Mouse (Mus musculus): ENCODE data around the gene Rps2. TPM values are rescaled to one million over a fixed set of nuclear protein-coding genes. Genes with fewer than 3 reads are reported as not detected.

Rps2 gene
- polyA plus RNA-seq, 1 experiment from 2014 or later: 841 TPM

DNA sequence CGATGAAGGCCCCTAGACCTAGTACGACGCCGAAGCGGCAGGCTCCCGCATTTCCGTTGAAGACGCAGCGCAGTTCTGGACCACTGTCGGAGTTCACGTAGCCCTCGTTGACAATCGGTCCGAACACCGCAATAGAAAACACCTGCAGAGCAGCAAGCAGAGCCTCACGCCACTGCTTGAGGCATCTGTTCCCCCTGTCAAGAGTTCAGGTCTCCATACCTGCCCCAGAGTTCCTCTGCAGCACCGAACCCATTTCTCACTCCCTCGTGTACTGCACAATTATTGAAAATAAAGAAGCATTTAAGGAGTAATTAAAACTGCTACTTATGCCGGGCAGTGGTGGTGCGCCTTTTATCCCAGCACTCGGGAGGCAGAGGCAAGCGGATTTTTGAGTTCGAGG is 30.3 kb upstream of the Rps2 start:
- 19% methylated on average over 23 of the region's 23 CpGs for WGBS
- Histone ChIP-seq H3K9me3 (replicated peaks) (no peaks in the 10 kb centered on the region), H3K4me3 (peak overlapping the region; percentile 23), H3K27ac (no peak overlapping the region), H3K4me2 (replicated peaks) (peak overlapping the region; percentile 42), H3K4me1 (peaks cover 25% of the 10 kb centered on the region), H3K9ac (no peak overlapping the region), H3K36me3 (peaks cover 5% of the 10 kb centered on the region; the same call in 1 of the 2 replicates), H3K27me3 (peaks cover 50% of the 10 kb centered on the region)
- ATAC-seq (ENCODE audit: low FRiP score): no peak

GRCm38 (mm10) chr17:24689251-24690081 is 28.4 kb upstream of the Rps2 start, which contains the start of gene Syngr3:
Gene Syngr3 (minus strand): TSS chr17:24689955.
- H3K9ac ChIP-seq: peak within 1 kb of the TSS; percentile 88
- H3K27ac ChIP-seq: peak within 1 kb of the TSS; percentile 81

DNA sequence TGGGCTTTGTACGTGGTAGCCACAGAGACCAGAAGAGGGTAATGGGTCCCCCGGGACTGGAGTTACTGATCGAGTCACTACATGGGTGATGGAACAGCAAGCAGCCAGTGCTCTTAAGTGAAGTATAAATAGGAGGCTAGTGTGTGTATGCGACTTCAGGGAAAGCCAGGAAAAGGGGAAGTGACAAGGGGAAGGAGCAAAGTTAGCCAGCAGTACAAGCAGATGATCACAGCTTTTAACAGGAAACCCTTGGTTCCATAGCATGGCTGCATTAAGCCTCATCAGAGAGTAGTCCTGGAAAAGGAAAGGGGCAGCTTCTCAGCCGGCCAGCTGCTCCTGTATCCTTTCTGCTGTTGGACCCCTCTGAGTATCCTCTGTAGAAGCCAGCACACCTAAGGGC is 25.5 kb upstream of the Rps2 start:
- Histone ChIP-seq H3K9me3 (replicated peaks) (no peaks in the 10 kb centered on the region), H3K4me2 (replicated peaks) (no peak overlapping the region), H3K4me3 (no peak overlapping the region), H3K27ac (no peak overlapping the region), H3K4me1 (peaks cover 33% of the 10 kb centered on the region), H3K9ac (no peak overlapping the region), H3K27me3 (peaks cover 39% of the 10 kb centered on the region), H3K36me3 (peaks cover 5% of the 10 kb centered on the region; the same call in 1 of the 2 replicates)
- ATAC-seq (ENCODE audit: low FRiP score): no peak
- 89% methylated on average over 5 of the region's 5 CpGs for WGBS

More at GRCm38 (mm10) chr17:24689251-24690081, 28.4 kb upstream of the Rps2 start, which contains the start of gene Syngr3:
- H3K4me3 ChIP-seq: peak within 1 kb of the TSS; percentile 74
- ATAC-seq (ENCODE audit: low FRiP score): peak; percentile 57
- no peaks in the 10 kb centered on the region for H3K9me3 ChIP-seq (replicated peaks)
- H3K36me3 ChIP-seq: peaks cover 5% of the 10 kb centered on the region; the same call in 1 of the 2 replicates
- H3K4me1 ChIP-seq: peaks cover 25% of the 10 kb centered on the region
- H3K27me3 ChIP-seq: peaks cover 50% of the 10 kb centered on the region
- 1% methylated on average over 44 of the region's 55 CpGs for WGBS
- H3K4me2 ChIP-seq (replicated peaks): peak within 1 kb of the TSS; percentile 91

DNA sequence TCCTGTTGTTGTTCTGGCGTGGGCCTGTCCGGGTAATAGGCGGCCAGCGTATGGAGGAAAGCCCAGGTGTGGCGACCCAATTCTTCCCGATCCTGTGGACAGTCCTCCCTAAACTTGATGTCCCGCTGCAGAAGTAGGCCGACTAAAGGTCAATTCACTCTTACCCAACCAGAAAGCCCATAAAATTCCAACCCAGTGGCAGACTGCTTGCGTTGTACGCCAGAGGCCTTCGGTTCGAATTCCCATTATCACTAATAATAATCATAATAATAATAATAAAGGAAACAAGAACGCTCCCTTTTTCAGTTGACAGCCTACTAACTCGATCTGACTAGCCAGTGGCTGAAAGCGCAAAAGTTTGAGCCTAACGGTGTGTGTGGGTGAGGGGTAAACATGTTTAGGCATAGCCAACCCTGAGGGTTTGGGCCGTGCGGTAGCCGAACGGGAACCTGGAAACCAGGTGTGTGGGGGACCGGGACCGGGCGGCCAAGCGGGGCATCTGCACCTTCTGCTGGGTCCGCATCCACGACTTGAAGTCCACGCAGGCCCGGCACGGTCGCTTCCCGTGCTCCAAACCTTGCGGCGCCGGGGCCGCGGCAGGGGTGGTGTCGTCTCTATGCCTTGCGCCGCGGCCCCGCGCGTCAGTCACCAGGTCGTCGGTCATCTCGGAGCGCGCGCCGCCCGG is 22.4 kb upstream of the Rps2 start:
- Histone ChIP-seq H3K9ac (peak overlapping the region; percentile 90), H3K27ac (peak overlapping the region; percentile 88), H3K27me3 (peaks cover 16% of the 10 kb centered on the region), H3K4me2 (replicated peaks) (peak overlapping the region; percentile 77), H3K36me3 (peaks cover 15% of the 10 kb centered on the region), H3K4me1 (peaks cover 26% of the 10 kb centered on the region), H3K9me3 (replicated peaks) (no peaks in the 10 kb centered on the region), H3K4me3 (peak overlapping the region; percentile 78)
- whole genome bisulfite sequencing: 6% methylated on average over 44 of the region's 51 CpGs
- ATAC-seq (ENCODE audit: low FRiP score): peak; percentile 48

GRCm38 (mm10) chr17:24696011-24696697 is 21.8 kb upstream of the Rps2 start, which contains the start of the genes Gfer and Noxo1:
Gene Gfer (minus strand): TSS chr17:24696156.
Gene Noxo1 (plus strand): TSS chr17:24696234.
- H3K9me3 ChIP-seq (replicated peaks): no peaks in the 10 kb centered on the region
- H3K4me1 ChIP-seq: peaks cover 26% of the 10 kb centered on the region
- H3K36me3 ChIP-seq: peaks cover 22% of the 10 kb centered on the region
- ATAC-seq (ENCODE audit: low FRiP score): peak; percentile 91
- H3K27me3 ChIP-seq: peaks cover 10% of the 10 kb centered on the region
- H3K27ac ChIP-seq: peak within 1 kb of the TSS; percentile 88
- peak within 1 kb of the TSS; percentile 77 for H3K4me2 ChIP-seq (replicated peaks)
- H3K9ac ChIP-seq: peak within 1 kb of the TSS; percentile 90
- under 1% methylated on average over 63 of the region's 76 CpGs for WGBS
- peak within 1 kb of the TSS; percentile 78 for H3K4me3 ChIP-seq

GRCm38 (mm10) chr17:24697985-24698384 is 19.9 kb upstream of the Rps2 start:
- no peak overlapping the region for H3K4me3 ChIP-seq
- H3K9ac ChIP-seq: no peak overlapping the region
- peaks cover 8% of the 10 kb centered on the region; the same call in 1 of the 2 replicates for H3K27me3 ChIP-seq
- H3K4me1 ChIP-seq: peaks cover 26% of the 10 kb centered on the region
- no peak for ATAC-seq (ENCODE audit: low FRiP score)
- H3K27ac ChIP-seq: peak overlapping the region; percentile 57
- peaks cover 36% of the 10 kb centered on the region for H3K36me3 ChIP-seq
- H3K4me2 ChIP-seq (replicated peaks): peak overlapping the region; percentile 15; the same call in 1 of the 2 replicates
- WGBS: 19% methylated on average over 5 of the region's 5 CpGs
- H3K9me3 ChIP-seq (replicated peaks): no peaks in the 10 kb centered on the region

DNA sequence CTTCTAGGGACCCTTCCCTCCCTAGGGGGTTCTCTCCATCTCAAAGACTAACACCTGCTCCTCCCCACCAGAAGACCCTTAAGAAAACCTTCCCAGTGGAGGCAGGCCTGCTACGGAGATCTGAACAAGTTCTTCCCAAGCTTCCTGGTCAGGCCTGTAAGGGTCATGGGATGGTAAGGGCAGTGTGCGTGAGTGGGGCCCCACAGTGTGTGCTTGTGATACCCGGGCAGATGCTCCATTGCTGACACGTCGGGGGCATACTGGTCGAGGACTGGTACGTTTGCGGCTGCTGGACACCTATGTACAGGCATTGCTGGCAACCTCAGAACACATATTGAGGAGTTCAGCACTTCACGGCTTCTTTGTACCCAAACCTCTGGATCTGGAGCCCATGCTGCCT is 19.2 kb upstream of the Rps2 start:
- Histone ChIP-seq H3K4me2 (replicated peaks) (peak overlapping the region; percentile 15; the same call in 1 of the 2 replicates), H3K36me3 (peaks cover 39% of the 10 kb centered on the region), H3K9ac (no peak overlapping the region), H3K9me3 (replicated peaks) (no peaks in the 10 kb centered on the region), H3K27me3 (peaks cover 8% of the 10 kb centered on the region; the same call in 1 of the 2 replicates), H3K4me1 (peaks cover 26% of the 10 kb centered on the region), H3K27ac (no peak overlapping the region), H3K4me3 (no peak overlapping the region)
- ATAC-seq (ENCODE audit: low FRiP score): no peak
- 68% methylated on average over 9 of the region's 9 CpGs for WGBS

GRCm38 (mm10) chr17:24699473-24699872 is 18.4 kb upstream of the Rps2 start:
- H3K4me3 ChIP-seq: no peak overlapping the region
- WGBS: 84% methylated on average over 2 of the region's 2 CpGs
- H3K36me3 ChIP-seq: peaks cover 46% of the 10 kb centered on the region
- H3K4me2 ChIP-seq (replicated peaks): no peak overlapping the region
- H3K9me3 ChIP-seq (replicated peaks): no peaks in the 10 kb centered on the region
- peaks cover 8% of the 10 kb centered on the region; the same call in 1 of the 2 replicates for H3K27me3 ChIP-seq
- H3K9ac ChIP-seq: no peak overlapping the region
- H3K4me1 ChIP-seq: peaks cover 26% of the 10 kb centered on the region
- no peak for ATAC-seq (ENCODE audit: low FRiP score)
- H3K27ac ChIP-seq: no peak overlapping the region

GRCm38 (mm10) chr17:24701251-24701650 is 16.7 kb upstream of the Rps2 start:
- H3K4me1 ChIP-seq: peaks cover 25% of the 10 kb centered on the region
- peaks cover 8% of the 10 kb centered on the region; the same call in 1 of the 2 replicates for H3K27me3 ChIP-seq
- H3K9me3 ChIP-seq (replicated peaks): no peaks in the 10 kb centered on the region
- no peak overlapping the region for H3K4me2 ChIP-seq (replicated peaks)
- no peak overlapping the region for H3K4me3 ChIP-seq
- ATAC-seq (ENCODE audit: low FRiP score): no peak
- H3K27ac ChIP-seq: no peak overlapping the region
- peaks cover 58% of the 10 kb centered on the region for H3K36me3 ChIP-seq
- WGBS: 92% methylated on average over 9 of the region's 9 CpGs
- H3K9ac ChIP-seq: no peak overlapping the region; the same call in 1 of the 2 replicates

DNA sequence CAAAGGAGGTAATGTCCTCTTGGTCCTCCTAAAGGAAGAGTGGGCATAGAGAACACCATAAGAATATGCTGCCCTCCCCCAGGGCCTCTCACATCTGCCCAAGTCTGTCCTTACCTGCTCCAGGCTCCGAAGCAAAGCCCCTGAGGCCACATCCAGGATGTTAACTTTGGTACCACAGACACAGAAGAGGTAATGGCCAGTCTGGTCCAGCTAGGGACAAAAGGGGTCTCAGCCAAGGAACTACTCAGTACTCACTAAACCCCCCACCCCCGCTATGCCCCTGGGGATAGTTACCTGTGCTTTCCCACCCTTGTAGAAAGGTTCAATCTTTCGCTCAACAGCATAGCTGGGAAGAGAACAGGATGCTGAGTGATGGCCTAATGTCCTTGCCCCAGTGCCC is 12.1 kb upstream of the Rps2 start:
- no peak overlapping the region for H3K9ac ChIP-seq
- no peaks in the 10 kb centered on the region for H3K27me3 ChIP-seq
- WGBS: 96% methylated on average over 3 of the region's 3 CpGs
- no peak overlapping the region for H3K4me2 ChIP-seq (replicated peaks)
- peaks cover 19% of the 10 kb centered on the region for H3K4me1 ChIP-seq
- no peaks in the 10 kb centered on the region for H3K9me3 ChIP-seq (replicated peaks)
- H3K36me3 ChIP-seq: peaks cover 44% of the 10 kb centered on the region
- ATAC-seq (ENCODE audit: low FRiP score): no peak
- H3K27ac ChIP-seq: no peak overlapping the region
- H3K4me3 ChIP-seq: no peak overlapping the region

- Histone ChIP-seq H3K4me1 (peaks cover 19% of the 10 kb centered on the region), H3K27me3 (no peaks in the 10 kb centered on the region), H3K36me3 (peaks cover 30% of the 10 kb centered on the region), H3K27ac (peak within 1 kb of the TSS; percentile 73), H3K9me3 (replicated peaks) (no peaks in the 10 kb centered on the region), H3K9ac (peak within 1 kb of the TSS; percentile 71), H3K4me2 (replicated peaks) (peak within 1 kb of the TSS; percentile 81), H3K4me3 (peak within 1 kb of the TSS; percentile 74)
- ATAC-seq (ENCODE audit: low FRiP score): peak; percentile 86
- WGBS: 5% methylated on average over 32 of the region's 32 CpGs
Observed at GRCm38 (mm10) chr17:24706982-24707800, 10.7 kb upstream of the Rps2 start, which contains the start of gene Tbl3. Gene Tbl3 (minus strand): TSS chr17:24707660.
